Mouse (Mus musculus) MEL (cell line): Measurements from ENCODE around the gene Sox5. TPM values are rescaled to one million over a fixed set of nuclear protein-coding genes. Genes with fewer than 3 reads are reported as not detected.

Source experiments
- DNase-seq: peaks from one replicate; pipeline ENCODE4 v3.0.0; 2011; ENCODE audit warnings: low read depth, low spot score
- H3K27ac ChIP-seq: 2 replicates; pipeline ENCODE4 v1.5.1; 2012; ENCODE audit warnings: low read depth, mild to moderate bottlenecking, control low read depth, low read length, moderate library complexity; ENCODE audit not compliant: control insufficient read depth
- H3K27me3 ChIP-seq, 2 experiments: fragments of 150-350 bp in 1 of 2; sonication (generic) in 1 of 2; 2 replicates each; pipeline ENCODE4 v1.6.1; 2012; ENCODE audit warnings: low read length in 2 of 2, mild to moderate bottlenecking in 2 of 2, improper control_type of control experiment in 1 of 2, moderate library complexity in 1 of 2; ENCODE audit not compliant: insufficient read depth in 2 of 2, control insufficient read depth in 1 of 2
- H3K36me3 ChIP-seq, 2 experiments: 2 replicates each; pipeline ENCODE4 v1.6.1; 2012 to 2014; ENCODE audit warnings: low read length in 2 of 2, improper control_type of control experiment in 1 of 2, inconsistent platforms in 1 of 2, mild to moderate bottlenecking in 1 of 2; ENCODE audit not compliant: insufficient read depth in 2 of 2, control insufficient read depth in 1 of 2
- H3K4me1 ChIP-seq, 2 experiments: fragments of 150-350 bp in 1 of 2; sonication (generic) in 1 of 2; 2 replicates each; pipeline ENCODE4 v1.6.1; 2012; ENCODE audit warnings: low read length in 2 of 2, improper control_type of control experiment in 1 of 2, mild to moderate bottlenecking in 1 of 2; ENCODE audit not compliant: insufficient read depth in 2 of 2, control insufficient read depth in 1 of 2
- H3K4me3 ChIP-seq, 2 experiments: fragments of 150-350 bp in 1 of 2; sonication (generic) in 1 of 2; 2 replicates each; pipeline ENCODE4 v1.5.1; 2012; ENCODE audit warnings: low read depth in 2 of 2, low read length in 2 of 2, mild to moderate bottlenecking in 2 of 2, moderate library complexity in 2 of 2, control low read depth in 1 of 2, improper control_type of control experiment in 1 of 2; ENCODE audit not compliant: control insufficient read depth in 1 of 2, insufficient read depth in 1 of 2
- H3K79me2 ChIP-seq: 2 replicates; pipeline ENCODE4 v1.6.1; 2012; ENCODE audit warnings: mild to moderate bottlenecking, low read length, moderate library complexity; ENCODE audit not compliant: control insufficient read depth, poor library complexity, insufficient read depth
- H3K9ac ChIP-seq: 2 replicates; pipeline ENCODE4 v1.6.1; 2012; ENCODE audit warnings: low read depth, mild to moderate bottlenecking, control low read depth, low read length, moderate library complexity; ENCODE audit not compliant: control insufficient read depth, poor library complexity, severe bottlenecking
- H3K9me3 ChIP-seq: fragments of 150-350 bp; sonication (generic); replicated peaks from 2 replicates; pipeline ENCODE4 v1.6.1; 2012; ENCODE audit warnings: mild to moderate bottlenecking, low read length, improper control_type of control experiment, moderate library complexity; ENCODE audit not compliant: insufficient read depth
- CHD1 ChIP-seq: IDR thresholded peaks from 2 replicates; pipeline ENCODE4 v1.6.1; 2012; ENCODE audit warnings: low read depth, mild to moderate bottlenecking, inconsistent platforms, low read length, improper control_type of control experiment
- CTCF ChIP-seq, 3 experiments: IDR thresholded peaks in 2 of 3; conservative IDR thresholded peaks in 1 of 3; 2 replicates each; pipeline ENCODE4 v1.5.1; 2011 to 2012; ENCODE audit warnings: low read length in 3 of 3, low read depth in 2 of 3, mild to moderate bottlenecking in 2 of 3, improper control_type of control experiment in 1 of 3, inconsistent platforms in 1 of 3, mixed read lengths in 1 of 3, moderate library complexity in 1 of 3; ENCODE audit not compliant: control insufficient read depth in 1 of 3, insufficient read depth in 1 of 3, poor library complexity in 1 of 3, severe bottlenecking in 1 of 3
- ETS1 ChIP-seq: IDR thresholded peaks from 2 replicates; pipeline ENCODE4 v1.6.1; 2012; ENCODE audit warnings: low read depth, mild to moderate bottlenecking, inconsistent platforms, low read length, improper control_type of control experiment, moderate library complexity
- GABPA ChIP-seq: IDR thresholded peaks from 2 replicates; pipeline ENCODE4 v1.6.1; 2012; ENCODE audit warnings: low read depth, mild to moderate bottlenecking, inconsistent platforms, low read length, improper control_type of control experiment, moderate library complexity
- GATA1 ChIP-seq: IDR thresholded peaks from 2 replicates; pipeline ENCODE4 v1.6.1; 2011; ENCODE audit warnings: low read depth, low read length, improper control_type of control experiment
- HCFC1 ChIP-seq: IDR thresholded peaks from 2 replicates; pipeline ENCODE4 v1.6.1; 2012; ENCODE audit warnings: low read depth, mild to moderate bottlenecking, inconsistent platforms, low read length, improper control_type of control experiment, moderate library complexity
- KAT2A ChIP-seq: conservative IDR thresholded peaks from 2 replicates; pipeline ENCODE4 v1.6.1; 2012; ENCODE audit warnings: low read depth, low read length, improper control_type of control experiment, inconsistent platforms
- MAFK ChIP-seq: IDR thresholded peaks from 2 replicates; pipeline ENCODE4 v1.6.1; 2011; ENCODE audit warnings: low read depth, mild to moderate bottlenecking, low read length, improper control_type of control experiment, borderline replicate concordance
- MAX ChIP-seq: IDR thresholded peaks from 2 replicates; pipeline ENCODE4 v1.6.1; 2011; ENCODE audit warnings: low read length, improper control_type of control experiment
- MYC ChIP-seq: IDR thresholded peaks from 2 replicates; pipeline ENCODE4 v1.6.1; 2011; ENCODE audit warnings: low read depth, mild to moderate bottlenecking, low read length, improper control_type of control experiment, moderate library complexity
- NELFE ChIP-seq: IDR thresholded peaks from 2 replicates; pipeline ENCODE4 v1.6.1; 2011; ENCODE audit warnings: low read depth, low read length, improper control_type of control experiment
- POLR2A ChIP-seq, 2 experiments: IDR thresholded peaks; 2 replicates each; pipeline ENCODE4 v1.6.1; 2011 to 2012; ENCODE audit warnings: low read length in 2 of 2, mild to moderate bottlenecking in 2 of 2, control low read depth in 1 of 2, improper control_type of control experiment in 1 of 2, low read depth in 1 of 2, moderate library complexity in 1 of 2; ENCODE audit not compliant: control insufficient read depth in 1 of 2, insufficient read depth in 1 of 2, poor library complexity in 1 of 2
- RCOR1 ChIP-seq: IDR thresholded peaks from 2 replicates; pipeline ENCODE4 v1.6.1; 2012; ENCODE audit warnings: low read depth, mild to moderate bottlenecking, inconsistent platforms, low read length, improper control_type of control experiment
- SIN3A ChIP-seq: IDR thresholded peaks from 2 replicates; pipeline ENCODE4 v1.6.1; 2012; ENCODE audit warnings: low read length, improper control_type of control experiment, inconsistent platforms
- SMC3 ChIP-seq: IDR thresholded peaks from 2 replicates; pipeline ENCODE4 v1.6.1; 2011; ENCODE audit warnings: low read depth, low read length, improper control_type of control experiment
- TAL1 ChIP-seq: IDR thresholded peaks from 2 replicates; pipeline ENCODE4 v1.6.1; 2012; ENCODE audit warnings: mild to moderate bottlenecking, inconsistent platforms, low read length, moderate library complexity, mixed read lengths
- USF1 ChIP-seq: IDR thresholded peaks from 2 replicates; pipeline ENCODE4 v1.6.1; 2014; ENCODE audit warnings: low read depth, mild to moderate bottlenecking, inconsistent platforms, low read length, improper control_type of control experiment, moderate library complexity
- ZC3H11A ChIP-seq: IDR thresholded peaks from 2 replicates; pipeline ENCODE4 v1.6.1; 2012; ENCODE audit warnings: low read depth, mild to moderate bottlenecking, inconsistent platforms, low read length, improper control_type of control experiment
- ZKSCAN1 ChIP-seq: IDR thresholded peaks from 2 replicates; pipeline ENCODE4 v1.6.1; 2012; ENCODE audit warnings: low read depth, mild to moderate bottlenecking, inconsistent platforms, low read length, improper control_type of control experiment, moderate library complexity
- ZNF384 ChIP-seq: IDR thresholded peaks from 2 replicates; pipeline ENCODE4 v1.6.1; 2012; ENCODE audit warnings: low read depth, mild to moderate bottlenecking, inconsistent platforms, low read length, improper control_type of control experiment
- polyA plus RNA-seq, 2 experiments: library from polyadenylated mRNA; stranded (reverse) in 1 of 2; unstranded in 1 of 2; fragments of >175 nt in 1 of 2; fragments of >200 nt in 1 of 2; gene quantifications; 2 replicates each; pipeline versions ENCODE4 v1.2.1 to v1.2.4; 2012; ENCODE audit warnings: low replicate concordance in 2 of 2, low read depth in 1 of 2; ENCODE audit not compliant: insufficient read length in 2 of 2, insufficient read depth in 1 of 2, missing spikeins in 1 of 2
- total RNA-seq: library from RNA; depleted of rRNA; stranded (reverse); fragments of 300-350 nt; gene quantifications from 2 replicates; pipeline ENCODE4 v1.2.3, GENCODE M21; 2012

Sox5 gene
- total and polyA plus RNA-seq, 3 experiments: 0.19 to 3.0 TPM; not detected in 1

DNA sequence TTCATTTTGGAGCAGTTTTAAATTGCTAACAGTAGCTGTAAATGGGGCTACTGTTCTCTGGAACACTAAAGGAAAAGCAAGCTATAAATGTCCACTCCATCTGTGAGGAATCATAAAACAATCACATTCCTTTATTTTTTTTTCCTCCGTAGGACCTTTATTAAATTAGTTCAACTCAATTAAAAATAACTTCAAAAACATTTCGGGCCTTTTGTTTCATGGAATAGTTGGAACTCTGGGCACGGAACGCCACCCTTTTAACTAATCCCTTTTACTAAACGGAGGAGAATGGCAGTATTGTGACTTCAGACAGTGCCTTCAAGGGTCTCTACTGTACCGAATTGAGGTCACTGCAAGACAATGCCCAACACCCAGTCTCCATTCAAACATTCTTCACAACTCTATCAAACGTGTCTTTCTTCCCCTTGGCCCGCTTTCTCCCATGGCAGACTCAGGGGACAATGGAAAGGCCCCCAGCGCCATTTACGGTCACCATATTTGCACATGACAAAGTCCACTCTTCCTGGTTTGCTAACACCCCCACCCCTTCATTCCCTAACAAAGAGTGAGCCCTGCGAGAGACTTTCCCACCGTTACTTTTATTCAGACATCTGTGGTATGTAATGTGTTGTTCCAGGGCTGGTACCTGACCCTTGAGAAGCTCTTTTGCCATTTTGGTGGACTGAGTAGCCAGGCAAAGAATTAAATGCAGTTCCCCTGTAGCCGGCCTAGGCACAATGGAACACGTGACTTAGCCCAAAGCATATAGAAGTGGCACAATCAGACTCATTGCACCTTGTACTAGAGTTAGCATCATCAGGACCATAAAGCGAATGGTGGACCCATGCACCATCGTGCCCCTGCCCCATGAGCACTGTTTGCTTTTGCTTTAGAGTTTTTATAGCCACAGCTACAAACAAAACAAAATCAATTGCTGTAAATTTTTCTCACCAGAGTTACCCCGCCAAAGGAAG lies 468.7 kb downstream of the Sox5 start:
- TF ChIP-seq CTCF (IDR thresholded peaks at IDR 0.05 in 2 of 3, conservative IDR thresholded peaks at IDR 0.05 in 1 of 3; ENCODE audit: control insufficient read depth in 1 of 3, insufficient read depth in 1 of 3, low read depth in 2 of 3, low read length in 3 of 3, poor library complexity in 1 of 3, severe bottlenecking in 1 of 3) (no peak), GATA1 (no peak), ZNF384 (no peak), GABPA (no peak), HCFC1 (no peak)
- H3K4me1 ChIP-seq: no peaks in the 10 kb centered on the region
- no peak overlapping the region for H3K27ac ChIP-seq
- H3K9me3 ChIP-seq: no peaks in the 10 kb centered on the region
- H3K79me2 ChIP-seq: no peaks in the 10 kb centered on the region
- no peaks in the 10 kb centered on the region for H3K36me3 ChIP-seq
- no peak for DNase-seq
- H3K9ac ChIP-seq: no peak overlapping the region
- H3K27me3 ChIP-seq: no peaks in the 10 kb centered on the region
- no peak overlapping the region for H3K4me3 ChIP-seq

DNA sequence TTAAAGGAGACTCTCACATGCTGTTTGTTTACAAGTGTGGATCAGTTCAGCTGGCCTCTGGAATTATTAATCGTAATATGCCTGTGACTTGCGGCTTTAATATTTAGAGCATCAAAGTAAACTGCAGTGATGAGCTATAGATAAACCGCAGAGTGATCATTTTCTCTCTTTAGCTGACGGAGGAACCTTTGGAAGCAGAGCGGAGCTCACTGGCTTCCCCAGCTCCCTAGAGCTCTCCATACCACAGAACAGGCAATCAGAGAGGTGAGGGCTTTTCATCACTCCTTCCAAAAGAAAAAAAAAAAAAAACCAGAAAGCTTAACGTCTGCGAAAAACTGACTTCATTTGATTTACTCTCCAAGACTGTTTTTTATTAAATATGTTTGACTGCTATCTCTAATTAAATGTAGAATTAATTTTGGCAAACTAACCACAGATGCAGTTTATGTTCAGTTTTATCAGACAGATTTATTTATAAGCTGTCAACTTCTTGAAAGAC lies 469.4 kb downstream of the Sox5 start:
- no peaks in the 10 kb centered on the region for H3K9me3 ChIP-seq
- H3K79me2 ChIP-seq: no peaks in the 10 kb centered on the region
- H3K4me3 ChIP-seq: no peak overlapping the region
- H3K4me1 ChIP-seq: no peaks in the 10 kb centered on the region
- TF ChIP-seq MAX (no peak), NELFE (no peak), ETS1 (no peak), POLR2A (IDR thresholded peaks at IDR 0.05; ENCODE audit: control insufficient read depth in 1 of 2, insufficient read depth in 1 of 2, low read depth in 1 of 2, low read length in 2 of 2, poor library complexity in 1 of 2) (no peak), CHD1 (no peak), RCOR1 (no peak), ZKSCAN1 (no peak), MAFK (no peak), HCFC1 (no peak), USF1 (no peak), KAT2A (no peak), TAL1 (no peak), SMC3 (no peak), MYC (no peak), SIN3A (no peak), ZNF384 (no peak), ZC3H11A (no peak)
- no peak overlapping the region for H3K9ac ChIP-seq
- H3K27me3 ChIP-seq: no peaks in the 10 kb centered on the region
- no peak overlapping the region for H3K27ac ChIP-seq
- no peaks in the 10 kb centered on the region for H3K36me3 ChIP-seq
- no peak for DNase-seq
